Mouse (Mus musculus): ENCODE results near the gene Clec4d. TPM values are rescaled to one million over a fixed set of nuclear protein-coding genes. Genes with fewer than 3 reads are reported as not detected.
"Not testable (repeated sequence)": the region's sequence is repeated elsewhere in the genome, so short reads cannot be mapped to it uniquely, and the experiment has no call there.

Gene Clec4d
- polyA plus RNA-seq, 1 experiment from 2014 or later, result 0.35 TPM

GRCm38 (mm10) chr6:123265809-123266208 lies 3.9 kb downstream of the Clec4d start:
- no peak for ATAC-seq (replicated peaks; ENCODE audit: low FRiP score)
- Histone ChIP-seq H3K4me1 (no peaks in the 10 kb centered on the region), H3K4me3 (replicated peaks) (no peak overlapping the region), H3K9me3 (replicated peaks) (no peaks in the 10 kb centered on the region), H3K36me3 (no peaks in the 10 kb centered on the region), H3K9ac (no peak overlapping the region), H3K27me3 (no peaks in the 10 kb centered on the region), H3K4me2 (no peak overlapping the region), H3K27ac (no peak overlapping the region)
- WGBS, result 82% methylated on average over 4 of the region's 4 CpGs

GRCm38 (mm10) chr6:123266945-123267344 lies 5.0 kb downstream of the Clec4d start:
- Histone ChIP-seq H3K27ac (no peak overlapping the region), H3K9ac (no peak overlapping the region), H3K27me3 (no peaks in the 10 kb centered on the region), H3K9me3 (replicated peaks) (no peaks in the 10 kb centered on the region), H3K36me3 (no peaks in the 10 kb centered on the region), H3K4me3 (replicated peaks) (no peak overlapping the region), H3K4me2 (no peak overlapping the region), H3K4me1 (no peaks in the 10 kb centered on the region)
- WGBS, result 68% methylated on average over 5 of the region's 5 CpGs
- no peak for ATAC-seq (replicated peaks; ENCODE audit: low FRiP score)

DNA sequence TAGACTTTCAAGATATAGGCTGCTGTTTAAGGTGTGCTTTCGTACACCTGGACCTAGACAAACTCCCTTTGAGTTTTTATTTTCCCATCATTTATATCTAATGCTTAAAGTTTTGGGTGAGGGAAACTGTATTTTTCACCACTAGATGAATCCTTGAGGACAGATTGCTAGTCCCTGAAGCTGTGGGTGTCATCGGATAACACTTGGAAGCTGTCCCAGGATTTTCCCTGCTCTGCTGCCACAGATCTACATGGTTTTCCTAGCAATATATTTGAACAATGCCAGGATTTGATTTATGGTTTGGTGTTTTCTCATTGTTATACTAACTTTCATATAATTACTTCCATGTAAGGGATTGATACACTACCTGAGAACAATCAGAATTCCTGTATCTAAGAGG lies 17.5 kb downstream of the Clec4d start:
- no peaks in the 10 kb centered on the region for H3K9me3 ChIP-seq (replicated peaks)
- no peaks in the 10 kb centered on the region for H3K4me1 ChIP-seq
- no peak overlapping the region for H3K4me2 ChIP-seq
- no peak for ATAC-seq (replicated peaks; ENCODE audit: low FRiP score)
- H3K27me3 ChIP-seq, result no peaks in the 10 kb centered on the region
- H3K9ac ChIP-seq, result no peak overlapping the region
- H3K36me3 ChIP-seq, result no peaks in the 10 kb centered on the region
- 92% methylated on average over 2 of the region's 2 CpGs for WGBS
- no peak overlapping the region for H3K27ac ChIP-seq
- no peak overlapping the region for H3K4me3 ChIP-seq (replicated peaks)

DNA sequence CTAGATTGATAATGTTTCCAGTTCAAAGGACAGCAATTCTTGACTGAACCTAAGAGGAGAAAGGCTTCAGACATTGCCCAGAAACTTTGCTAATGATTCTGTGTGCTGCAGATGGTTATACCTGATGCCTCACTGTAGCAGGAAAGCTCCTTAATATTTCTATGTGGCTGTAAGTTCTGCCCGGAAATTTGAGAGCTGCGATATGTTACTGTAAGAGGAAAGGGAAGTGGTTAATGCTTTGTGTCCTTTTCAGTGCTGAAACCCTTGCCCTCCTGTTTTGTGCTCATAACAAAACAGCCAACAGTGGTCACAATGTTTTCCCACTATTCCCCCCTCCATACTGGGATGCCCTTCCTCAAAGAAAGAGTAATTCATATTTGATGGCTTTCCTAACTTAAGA lies 24.4 kb downstream of the Clec4d start:
- no peaks in the 10 kb centered on the region for H3K9me3 ChIP-seq (replicated peaks)
- H3K4me3 ChIP-seq (replicated peaks), result no peak overlapping the region
- H3K27me3 ChIP-seq, result no peaks in the 10 kb centered on the region
- 85% methylated on average over 2 of the region's 2 CpGs for WGBS
- H3K4me1 ChIP-seq, result no peaks in the 10 kb centered on the region
- no peaks in the 10 kb centered on the region for H3K36me3 ChIP-seq
- no peak for ATAC-seq (replicated peaks; ENCODE audit: low FRiP score)
- no peak overlapping the region for H3K27ac ChIP-seq
- no peak overlapping the region for H3K4me2 ChIP-seq
- no peak overlapping the region for H3K9ac ChIP-seq

GRCm38 (mm10) chr6:123288931-123289330 lies 27.0 kb downstream of the Clec4d start:
- Histone ChIP-seq H3K36me3 (no peaks in the 10 kb centered on the region), H3K4me1 (no peaks in the 10 kb centered on the region), H3K4me2 (no peak overlapping the region), H3K9ac (no peak overlapping the region), H3K27ac (no peak overlapping the region), H3K4me3 (replicated peaks) (no peak overlapping the region), H3K27me3 (no peaks in the 10 kb centered on the region), H3K9me3 (replicated peaks) (no peaks in the 10 kb centered on the region)
- ATAC-seq (replicated peaks; ENCODE audit: low FRiP score), result no peak
- 73% methylated on average over 10 of the region's 10 CpGs for WGBS

GRCm38 (mm10) chr6:123289753-123290152 lies 27.8 kb downstream of the Clec4d start, which contains the start of gene Clec4e:
Gene Clec4e, minus strand, starts transcription at chr6:123289870.
- no peak for ATAC-seq (replicated peaks; ENCODE audit: low FRiP score)
- Histone ChIP-seq H3K4me1 (no peaks in the 10 kb centered on the region), H3K36me3 (no peaks in the 10 kb centered on the region), H3K9ac (no peak within 1 kb of the TSS), H3K27ac (no peak within 1 kb of the TSS), H3K9me3 (replicated peaks) (no peaks in the 10 kb centered on the region), H3K4me2 (no peak within 1 kb of the TSS), H3K4me3 (replicated peaks) (no peak within 1 kb of the TSS), H3K27me3 (no peaks in the 10 kb centered on the region)
- 75% methylated on average over 4 of the region's 4 CpGs for WGBS

GRCm38 (mm10) chr6:123292751-123293400 lies 31.0 kb downstream of the Clec4d start:
- Histone ChIP-seq H3K4me3 (replicated peaks) (no peak overlapping the region), H3K27me3 (no peaks in the 10 kb centered on the region), H3K9ac (no peak overlapping the region), H3K4me1 (no peaks in the 10 kb centered on the region), H3K4me2 (no peak overlapping the region), H3K9me3 (replicated peaks) (no peaks in the 10 kb centered on the region), H3K36me3 (no peaks in the 10 kb centered on the region), H3K27ac (no peak overlapping the region)
- WGBS, result 94% methylated on average over 1 of the region's 1 CpGs
- peak; percentile 94 for ATAC-seq (replicated peaks; ENCODE audit: low FRiP score)

GRCm38 (mm10) chr6:123293509-123293908 lies 31.6 kb downstream of the Clec4d start:
- H3K4me1 ChIP-seq; H3K4me3 ChIP-seq (replicated peaks); H3K9ac ChIP-seq; H3K27me3 ChIP-seq; H3K4me2 ChIP-seq; H3K9me3 ChIP-seq (replicated peaks); H3K27ac ChIP-seq; H3K36me3 ChIP-seq: not testable (repeated sequence)
- 90% methylated on average over 11 of the region's 11 CpGs for WGBS
- peak; percentile 52; the same call in 1 of the 2 replicates for ATAC-seq (replicated peaks; ENCODE audit: low FRiP score)

DNA sequence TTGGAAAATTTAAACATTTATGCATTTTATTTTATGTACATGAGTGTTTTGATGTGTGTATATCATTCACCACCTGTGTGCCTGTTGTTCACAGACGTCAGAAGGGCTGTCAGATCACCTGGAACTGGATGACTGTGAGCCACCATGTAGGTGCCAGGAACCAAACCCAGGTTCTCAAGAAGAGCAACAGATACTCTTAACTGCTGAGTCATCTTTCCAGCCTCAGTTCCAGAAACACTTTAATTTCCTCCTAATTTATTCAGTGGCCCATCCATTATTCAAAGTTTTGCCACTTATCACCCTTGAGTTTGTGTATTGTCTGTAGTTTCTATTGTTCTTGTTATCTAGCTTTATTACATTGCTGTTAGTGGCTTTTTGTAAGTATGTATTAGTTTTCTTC lies 34.8 kb downstream of the Clec4d start:
- no peaks in the 10 kb centered on the region for H3K4me1 ChIP-seq
- no peaks in the 10 kb centered on the region for H3K36me3 ChIP-seq
- H3K27me3 ChIP-seq, result no peaks in the 10 kb centered on the region
- WGBS, result 64% methylated on average over 1 of the region's 1 CpGs
- no peak for ATAC-seq (replicated peaks; ENCODE audit: low FRiP score)
- no peak overlapping the region for H3K4me3 ChIP-seq (replicated peaks)
- H3K4me2 ChIP-seq, result no peak overlapping the region
- H3K9me3 ChIP-seq (replicated peaks), result no peaks in the 10 kb centered on the region
- no peak overlapping the region for H3K27ac ChIP-seq
- no peak overlapping the region for H3K9ac ChIP-seq

GRCm38 (mm10) chr6:123306315-123306714 lies 44.4 kb downstream of the Clec4d start:
- not testable (repeated sequence) for H3K9ac ChIP-seq; H3K4me1 ChIP-seq; H3K9me3 ChIP-seq (replicated peaks); H3K27ac ChIP-seq; ATAC-seq (replicated peaks; ENCODE audit: low FRiP score); H3K27me3 ChIP-seq; H3K36me3 ChIP-seq; H3K4me3 ChIP-seq (replicated peaks); H3K4me2 ChIP-seq
- 85% methylated on average over 7 of the region's 7 CpGs for whole genome bisulfite sequencing

DNA sequence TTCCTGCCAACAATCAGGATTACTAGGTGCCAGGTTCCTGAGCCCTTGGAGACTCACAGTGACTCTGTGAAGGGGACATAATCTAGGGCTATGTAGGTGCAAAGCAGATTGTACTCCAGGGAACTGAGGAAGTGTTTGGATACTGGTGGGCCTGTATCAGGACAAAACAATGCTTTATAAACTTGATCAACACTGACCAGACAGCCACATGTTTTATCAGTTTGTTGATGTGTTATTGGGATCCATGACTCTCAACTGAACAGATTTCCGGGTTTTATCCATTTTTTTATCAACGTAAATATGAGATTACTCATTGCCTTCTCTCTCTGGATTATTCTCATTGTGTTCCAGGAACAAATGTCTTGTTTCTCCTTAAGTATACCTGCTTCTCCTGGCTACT lies 46.1 kb downstream of the Clec4d start, which contains the start of gene Vmn2r19:
Gene Vmn2r19, plus strand, starts transcription at position 301 of the 400 bp plus-strand sequence.
- no peak within 1 kb of the TSS for H3K27ac ChIP-seq
- no peaks in the 10 kb centered on the region for H3K9me3 ChIP-seq (replicated peaks)
- no peaks in the 10 kb centered on the region for H3K36me3 ChIP-seq
- no peak within 1 kb of the TSS for H3K4me3 ChIP-seq (replicated peaks)
- no peak within 1 kb of the TSS for H3K4me2 ChIP-seq
- ATAC-seq (replicated peaks; ENCODE audit: low FRiP score), result no peak
- H3K9ac ChIP-seq, result no peak within 1 kb of the TSS
- H3K27me3 ChIP-seq, result no peaks in the 10 kb centered on the region
- WGBS, result 92% methylated on average over 2 of the region's 2 CpGs
- no peaks in the 10 kb centered on the region for H3K4me1 ChIP-seq
